Mouse (Mus musculus) naive thymus-derived CD4-positive, alpha-beta T cell, adult 2 months (primary cell): ENCODE results near the gene Mup16.
"Not testable (repeated sequence)": the region's sequence is repeated elsewhere in the genome, so short reads cannot be mapped to it uniquely, and the experiment has no call there.

Source experiments
- DNase-seq: peaks from one replicate; pipeline ENCODE4 v3.0.0-alpha.2; 2011; ENCODE audit warnings: low read depth

The Mup16 gene

GRCm38 (mm10) chr4:61519431-61519830, at the start of gene Mup16:
Mup16 (minus strand) TSS chr4:61519531.
- DNase-seq = not testable (repeated sequence)

GRCm38 (mm10) chr4:61555887-61556286, 36.6 kb upstream of the Mup16 start:
- not testable (repeated sequence) for DNase-seq
